Mouse (Mus musculus) heart, postnatal 0 days (tissue): ENCODE results near the gene Dclre1b.

Source experiments
- CTCF ChIP-seq: IDR thresholded peaks from 2 replicates; pipeline ENCODE4 v1.5.1; 2016; ENCODE audit warnings: antibody characterized with exemption, control low read depth, low read depth
- EP300 ChIP-seq: IDR thresholded peaks from 2 replicates; pipeline ENCODE4 v1.6.1; 2016; ENCODE audit warnings: antibody characterized with exemption, low read depth

- TF ChIP-seq CTCF (no peak), EP300 (no peak)
Measured at GRCm38 (mm10) chr3:103809799-103810150, 531 bp upstream of the Dclre1b start.
